Mouse (Mus musculus): ENCODE data around the gene Plekho2. TPM values are rescaled to one million over a fixed set of nuclear protein-coding genes. Genes with fewer than 3 reads are reported as not detected.

The Plekho2 gene
- polyA plus RNA-seq, 1 experiment from 2014 or later, result 9.1 TPM

- Histone ChIP-seq H3K27ac (no peak overlapping the region), H3K36me3 (replicated peaks) (no peaks in the 10 kb centered on the region), H3K27me3 (no peaks in the 10 kb centered on the region), H3K4me2 (no peak overlapping the region), H3K9ac (no peak overlapping the region), H3K9me3 (no peaks in the 10 kb centered on the region), H3K4me1 (no peaks in the 10 kb centered on the region), H3K4me3 (replicated peaks) (no peak overlapping the region)
- 82% methylated on average over 3 of the region's 3 CpGs for WGBS
- no peak for ATAC-seq (ENCODE audit: low FRiP score)
These were observed 44.6 kb downstream of the Plekho2 start for GRCm38 (mm10) chr9:65535191-65535722.

DNA sequence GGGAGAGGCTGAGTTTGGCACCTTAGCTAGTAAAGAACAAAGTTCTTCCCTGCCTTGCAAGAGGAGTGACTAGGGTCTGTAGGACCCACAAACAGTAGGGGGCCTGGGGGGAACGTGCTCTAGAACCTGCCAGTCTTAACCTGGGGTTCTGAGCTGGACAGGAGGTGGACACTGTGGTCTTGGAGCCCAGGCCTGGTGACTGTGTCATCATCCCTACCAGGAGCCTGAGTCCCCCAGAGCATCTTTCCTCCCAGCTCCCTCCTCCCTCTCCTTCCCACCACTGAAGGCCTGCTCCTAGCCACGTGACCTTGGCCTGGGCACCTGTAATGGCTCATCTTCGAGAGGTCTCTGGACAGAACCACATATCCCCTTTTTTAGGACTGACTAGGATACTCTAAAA lies 45.7 kb downstream of the Plekho2 start:
- Histone ChIP-seq H3K4me3 (replicated peaks) (no peak overlapping the region), H3K4me2 (no peak overlapping the region), H3K4me1 (no peaks in the 10 kb centered on the region), H3K9ac (no peak overlapping the region), H3K27ac (no peak overlapping the region), H3K36me3 (replicated peaks) (no peaks in the 10 kb centered on the region), H3K27me3 (no peaks in the 10 kb centered on the region), H3K9me3 (no peaks in the 10 kb centered on the region)
- WGBS, result 77% methylated on average over 3 of the region's 3 CpGs
- ATAC-seq (ENCODE audit: low FRiP score), result no peak

GRCm38 (mm10) chr9:65532986-65533385 lies 46.9 kb downstream of the Plekho2 start:
- H3K4me2 ChIP-seq, result no peak overlapping the region
- H3K27ac ChIP-seq, result no peak overlapping the region
- WGBS, result 89% methylated on average over 8 of the region's 8 CpGs
- H3K9me3 ChIP-seq, result no peaks in the 10 kb centered on the region
- H3K4me1 ChIP-seq, result no peaks in the 10 kb centered on the region
- no peaks in the 10 kb centered on the region for H3K27me3 ChIP-seq
- no peak overlapping the region for H3K4me3 ChIP-seq (replicated peaks)
- no peaks in the 10 kb centered on the region for H3K36me3 ChIP-seq (replicated peaks)
- H3K9ac ChIP-seq, result no peak overlapping the region
- ATAC-seq (ENCODE audit: low FRiP score), result no peak

DNA sequence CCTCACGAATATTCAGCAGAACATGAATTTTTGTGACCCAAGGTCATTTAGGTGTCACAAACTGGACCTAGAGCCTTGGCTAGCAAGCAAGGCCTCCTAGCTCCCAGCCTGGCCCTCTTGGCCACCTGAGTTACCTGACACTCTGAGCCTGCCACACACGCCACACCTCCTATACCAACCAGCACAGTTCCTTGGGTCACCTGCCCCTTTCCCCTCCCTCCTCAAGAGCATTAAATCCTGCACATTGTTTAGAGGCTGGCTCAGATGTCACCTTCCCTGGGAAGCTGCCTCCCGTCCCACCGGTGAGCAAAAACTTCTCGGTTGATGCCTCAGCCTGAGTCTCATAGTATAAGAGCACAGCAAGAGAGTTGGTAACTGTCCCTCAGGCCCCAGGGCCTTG lies 48.6 kb downstream of the Plekho2 start:
- Histone ChIP-seq H3K27ac (no peak overlapping the region), H3K4me1 (no peaks in the 10 kb centered on the region), H3K4me2 (no peak overlapping the region), H3K9me3 (no peaks in the 10 kb centered on the region), H3K9ac (no peak overlapping the region), H3K36me3 (replicated peaks) (no peaks in the 10 kb centered on the region), H3K27me3 (no peaks in the 10 kb centered on the region), H3K4me3 (replicated peaks) (no peak overlapping the region)
- 87% methylated on average over 5 of the region's 5 CpGs for WGBS
- ATAC-seq (ENCODE audit: low FRiP score), result no peak

DNA sequence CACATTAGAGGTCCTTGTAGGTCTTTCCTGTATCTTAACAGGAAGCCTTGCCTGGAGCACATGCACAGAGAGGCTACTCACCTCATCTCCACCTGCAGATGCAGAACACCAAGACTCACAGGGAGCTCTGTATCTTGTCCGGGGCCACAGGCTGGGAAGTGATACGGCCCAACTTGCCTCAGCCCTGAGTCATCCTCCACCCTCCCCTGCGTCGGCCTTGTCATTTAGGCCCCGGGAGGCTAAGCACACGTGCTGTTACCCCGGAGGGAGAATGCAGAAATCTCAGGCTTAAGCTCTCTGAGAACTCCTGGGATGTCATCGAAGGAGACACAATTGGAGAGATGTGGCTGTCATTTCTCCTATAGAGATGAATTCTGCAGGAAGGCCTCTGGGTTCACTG lies 50.2 kb downstream of the Plekho2 start:
- H3K36me3 ChIP-seq (replicated peaks), result no peaks in the 10 kb centered on the region
- H3K4me2 ChIP-seq, result no peak overlapping the region
- no peak overlapping the region for H3K4me3 ChIP-seq (replicated peaks)
- H3K9me3 ChIP-seq, result no peaks in the 10 kb centered on the region
- H3K9ac ChIP-seq, result no peak overlapping the region
- WGBS, result 59% methylated on average over 8 of the region's 8 CpGs
- no peak for ATAC-seq (ENCODE audit: low FRiP score)
- no peak overlapping the region for H3K27ac ChIP-seq
- H3K27me3 ChIP-seq, result no peaks in the 10 kb centered on the region
- no peaks in the 10 kb centered on the region for H3K4me1 ChIP-seq

GRCm38 (mm10) chr9:65528417-65529038 lies 51.3 kb downstream of the Plekho2 start:
- no peak overlapping the region for H3K27ac ChIP-seq
- H3K9ac ChIP-seq, result no peak overlapping the region
- H3K4me1 ChIP-seq, result peaks cover 4% of the 10 kb centered on the region
- no peak overlapping the region for H3K4me3 ChIP-seq (replicated peaks)
- no peaks in the 10 kb centered on the region for H3K9me3 ChIP-seq
- no peak for ATAC-seq (ENCODE audit: low FRiP score)
- H3K4me2 ChIP-seq, result no peak overlapping the region
- WGBS, result 82% methylated on average over 6 of the region's 6 CpGs
- H3K36me3 ChIP-seq (replicated peaks), result no peaks in the 10 kb centered on the region
- H3K27me3 ChIP-seq, result no peaks in the 10 kb centered on the region

DNA sequence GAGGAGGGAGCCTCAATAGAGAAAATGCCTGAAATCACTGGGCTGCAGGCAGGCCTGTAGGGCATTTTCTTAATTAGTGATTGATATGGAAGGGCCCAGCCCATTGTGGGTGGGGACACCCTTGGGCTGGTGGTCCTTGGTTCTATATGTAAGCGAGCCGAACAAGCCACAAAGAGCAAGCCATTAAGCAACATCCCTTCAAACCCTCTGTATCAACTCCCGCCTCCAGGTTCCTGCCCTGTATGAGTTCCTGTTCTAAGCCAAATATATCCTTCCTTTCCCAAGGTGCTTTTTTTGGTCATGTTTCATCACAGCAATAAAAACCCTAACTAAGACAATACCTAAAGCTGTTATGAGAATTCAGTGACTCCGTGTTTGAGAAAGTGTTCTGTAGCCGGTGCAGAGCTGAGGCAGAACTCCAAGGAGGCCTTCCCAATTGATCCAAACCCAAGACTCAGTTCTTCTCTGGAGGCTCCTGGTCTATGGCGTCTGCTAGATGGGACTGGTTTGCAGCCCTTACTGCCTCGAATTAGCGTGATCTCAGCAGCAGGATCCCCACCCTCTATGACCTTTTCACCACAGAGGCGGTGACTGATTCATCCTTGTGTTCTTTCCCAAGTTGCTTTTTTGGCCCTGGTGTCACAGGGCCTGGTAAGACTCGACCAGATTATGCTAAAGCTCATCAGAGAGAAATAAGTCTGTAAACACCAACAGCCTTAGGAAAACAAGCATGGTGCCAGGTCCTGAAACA lies 54.2 kb downstream of the Plekho2 start:
- WGBS, result 88% methylated on average over 10 of the region's 10 CpGs
- no peak overlapping the region for H3K27ac ChIP-seq
- no peaks in the 10 kb centered on the region for H3K9me3 ChIP-seq
- H3K4me3 ChIP-seq (replicated peaks), result no peak overlapping the region
- H3K36me3 ChIP-seq (replicated peaks), result no peaks in the 10 kb centered on the region
- no peak overlapping the region for H3K9ac ChIP-seq
- no peak for ATAC-seq (ENCODE audit: low FRiP score)
- H3K4me2 ChIP-seq, result no peak overlapping the region
- H3K4me1 ChIP-seq, result peaks cover 6% of the 10 kb centered on the region
- H3K27me3 ChIP-seq, result 0 out of 2 replicates have a peak, but pooled peaks cover 5% of the 10 kb centered on the region

GRCm38 (mm10) chr9:65523611-65524364 lies 56.1 kb downstream of the Plekho2 start:
- 0 out of 2 replicates have a peak overlapping the region, but pooled peaks have one; percentile 22 for H3K4me2 ChIP-seq
- 22% methylated on average over 14 of the region's 14 CpGs for WGBS
- peak; percentile 80 for ATAC-seq (ENCODE audit: low FRiP score)
- no peak overlapping the region for H3K27ac ChIP-seq
- H3K4me3 ChIP-seq (replicated peaks), result no peak overlapping the region
- 0 out of 2 replicates have a peak, but pooled peaks cover 11% of the 10 kb centered on the region for H3K27me3 ChIP-seq
- H3K9me3 ChIP-seq, result no peaks in the 10 kb centered on the region
- no peaks in the 10 kb centered on the region for H3K36me3 ChIP-seq (replicated peaks)
- peaks cover 13% of the 10 kb centered on the region for H3K4me1 ChIP-seq
- H3K9ac ChIP-seq, result no peak overlapping the region

- Histone ChIP-seq H3K9me3 (no peaks in the 10 kb centered on the region), H3K9ac (peak overlapping the region; percentile 47; the same call in 1 of the 2 replicates), H3K4me3 (replicated peaks) (peak overlapping the region; percentile 29), H3K27ac (0 out of 2 replicates have a peak overlapping the region, but pooled peaks have one; percentile 42), H3K4me1 (peaks cover 13% of the 10 kb centered on the region), H3K36me3 (replicated peaks) (no peaks in the 10 kb centered on the region), H3K4me2 (peak overlapping the region; percentile 56), H3K27me3 (peaks cover 11% of the 10 kb centered on the region; the same call in 1 of the 2 replicates)
- WGBS, result 21% methylated on average over 11 of the region's 11 CpGs
- ATAC-seq (ENCODE audit: low FRiP score), result no peak
These were observed 59.3 kb downstream of the Plekho2 start for GRCm38 (mm10) chr9:65520505-65520876.

DNA sequence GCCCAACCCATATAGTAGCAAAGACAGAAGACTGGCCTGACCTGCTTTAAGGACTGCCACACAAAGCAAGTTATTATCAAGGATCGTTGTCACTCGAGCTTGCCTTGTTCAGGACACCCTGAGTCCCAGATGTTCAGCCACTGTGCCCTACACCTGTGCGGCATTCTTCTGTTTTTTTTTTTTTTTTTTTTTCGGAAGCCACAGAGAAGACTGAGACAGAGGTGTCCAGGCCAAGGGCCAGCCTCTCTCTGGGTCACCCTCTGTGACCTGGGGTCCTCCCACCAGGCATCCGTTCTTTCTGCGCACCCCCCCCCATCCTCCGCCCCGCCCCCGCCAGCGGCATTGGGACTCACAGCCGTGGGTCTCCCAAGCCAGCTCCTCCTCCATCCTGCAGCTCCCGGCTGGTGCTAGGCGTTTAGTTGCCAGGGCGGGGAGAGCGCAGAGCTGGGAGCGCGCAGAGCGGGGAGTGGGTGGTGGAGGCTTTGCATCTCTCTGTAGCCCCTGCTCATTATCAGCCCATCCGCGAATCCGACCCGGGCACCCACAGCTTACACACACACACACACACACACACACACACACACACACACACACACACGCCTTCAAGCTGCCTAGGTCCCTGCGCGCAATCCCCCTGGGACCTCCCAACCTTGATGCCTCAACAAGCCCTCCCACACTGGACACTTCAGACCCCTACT lies 59.9 kb downstream of the Plekho2 start, which contains the start of gene Ankdd1a:
Gene Ankdd1a (minus strand): TSS at position 387 of the 698 bp plus-strand sequence.
- 5% methylated on average over 24 of the region's 25 CpGs for WGBS
- Histone ChIP-seq H3K4me3 (replicated peaks) (peak within 1 kb of the TSS; percentile 29), H3K36me3 (replicated peaks) (no peaks in the 10 kb centered on the region), H3K4me1 (peaks cover 14% of the 10 kb centered on the region), H3K4me2 (peak within 1 kb of the TSS; percentile 56), H3K9ac (peak within 1 kb of the TSS; percentile 47; the same call in 1 of the 2 replicates), H3K27ac (0 out of 2 replicates have a peak within 1 kb of the TSS, but pooled peaks have one; percentile 42), H3K9me3 (no peaks in the 10 kb centered on the region), H3K27me3 (peaks cover 11% of the 10 kb centered on the region; the same call in 1 of the 2 replicates)
- peak; percentile 62 for ATAC-seq (ENCODE audit: low FRiP score)

DNA sequence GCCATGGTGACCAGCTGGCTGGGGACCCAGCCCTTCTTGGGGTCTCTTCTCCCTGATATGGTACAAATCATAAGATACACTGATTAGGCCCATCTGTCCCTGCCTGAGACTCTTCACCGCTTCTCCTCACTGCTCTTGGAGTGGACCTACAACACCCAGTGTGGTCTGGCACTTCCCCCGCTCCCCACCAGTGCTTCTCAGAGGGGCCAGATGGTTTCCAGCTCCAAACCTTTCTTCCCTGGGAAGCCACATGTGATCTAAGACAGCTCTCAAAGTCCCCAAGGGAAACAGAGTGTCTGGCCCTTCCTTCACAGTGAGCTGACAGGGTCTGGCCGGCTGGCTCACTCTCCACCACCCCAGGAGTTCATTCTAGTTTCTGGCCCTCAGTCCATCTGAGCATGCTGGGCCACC lies 65.0 kb downstream of the Plekho2 start:
- Histone ChIP-seq H3K9ac (no peak overlapping the region), H3K9me3 (no peaks in the 10 kb centered on the region), H3K4me2 (no peak overlapping the region), H3K27ac (peak overlapping the region; percentile 36; the same call in 1 of the 2 replicates), H3K36me3 (replicated peaks) (no peaks in the 10 kb centered on the region), H3K27me3 (peaks cover 6% of the 10 kb centered on the region; the same call in 1 of the 2 replicates), H3K4me3 (replicated peaks) (no peak overlapping the region), H3K4me1 (peaks cover 6% of the 10 kb centered on the region)
- WGBS, result 68% methylated on average over 3 of the region's 3 CpGs
- no peak for ATAC-seq (ENCODE audit: low FRiP score)

Data from forebrain, embryonic 12.5 days (tissue).